Mouse (Mus musculus): ENCODE measurements around the gene Kiss1. TPM values are rescaled to one million over a fixed set of nuclear protein-coding genes. Genes with fewer than 3 reads are reported as not detected.

The Kiss1 gene
- polyA plus RNA-seq, 1 experiment = not detected

DNA sequence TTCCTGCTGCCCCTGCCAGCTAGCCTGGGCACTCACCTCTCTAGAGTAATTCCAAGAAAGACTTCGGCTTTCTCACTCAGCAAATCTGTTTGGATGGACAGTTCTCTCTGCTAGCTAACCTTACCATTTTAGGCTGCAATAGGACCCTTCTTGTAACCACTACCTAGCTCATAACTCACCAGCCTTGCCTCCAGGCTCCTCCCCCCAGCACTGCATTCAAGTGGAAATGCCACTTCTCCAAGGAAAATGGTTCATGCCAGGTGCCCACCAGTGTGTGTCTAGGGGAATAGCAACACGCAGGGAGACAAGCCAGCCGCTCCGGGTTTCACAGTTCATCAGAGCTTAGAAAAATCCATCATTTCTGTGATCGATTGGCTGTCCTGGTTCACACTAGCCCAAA is 55.9 kb downstream of the Kiss1 start:
- TF ChIP-seq CEBPB (IDR thresholded peaks at IDR 0.05; ENCODE audit: low read depth) (no peak), MYOG (IDR thresholded peaks at IDR 0.05; ENCODE audit: control insufficient read depth, extremely low read depth, insufficient read length) (no peak), CTCF (IDR thresholded peaks at IDR 0.05; ENCODE audit: control insufficient read depth, insufficient read depth, insufficient read length) (no peak), FOSL1 (IDR thresholded peaks at IDR 0.05; ENCODE audit: insufficient read depth, low read length, poor library complexity, severe bottlenecking) (no peak), USF1 (IDR thresholded peaks at IDR 0.05; ENCODE audit: low read depth) (no peak), MYOD1 (IDR thresholded peaks at IDR 0.05; ENCODE audit: control insufficient read depth, insufficient read length, low read depth) (no peak), MAX (IDR thresholded peaks at IDR 0.05) (no peak)
- H3K79me3 ChIP-seq (ENCODE audit: low read depth) = no peaks in the 10 kb centered on the region
- no peak overlapping the region for H3K4me3 ChIP-seq (ENCODE audit: insufficient read depth, poor library complexity, severe bottlenecking)
- H3ac ChIP-seq (ENCODE audit: control insufficient read depth, insufficient read length, low read depth) = no peak overlapping the region
- H3K27me3 ChIP-seq (ENCODE audit: control insufficient read depth, insufficient read depth, insufficient read length) = peaks cover 52% of the 10 kb centered on the region
- no peaks in the 10 kb centered on the region for H3K79me2 ChIP-seq (ENCODE audit: control insufficient read depth, insufficient read depth)
- H3K36me3 ChIP-seq (ENCODE audit: control insufficient read depth, insufficient read depth) = no peaks in the 10 kb centered on the region

Other genes starting within 250 kb of the Kiss1 start
- 28.0 TPM for gene Ppp1r15b, start 190.7 kb upstream of the Kiss1 start, polyA plus RNA-seq (2012; fragmentation: generic; extraction: Trizol)
- 0.15 TPM for gene Plekha6, start 157.7 kb upstream of the Kiss1 start, polyA plus RNA-seq (2012; fragmentation: generic; extraction: Trizol)
- gene Golt1a, start 12.1 kb upstream of the Kiss1 start, polyA plus RNA-seq (2012; fragmentation: generic; extraction: Trizol) = not detected
- not detected for gene Ren1, start 28.6 kb downstream of the Kiss1 start, polyA plus RNA-seq (2012; fragmentation: generic; extraction: Trizol)
- gene Etnk2, start 41.7 kb downstream of the Kiss1 start, polyA plus RNA-seq (2012; fragmentation: generic; extraction: Trizol) = not detected
- 0.26 TPM for gene Sox13, start 102.5 kb downstream of the Kiss1 start, polyA plus RNA-seq (2012; fragmentation: generic; extraction: Trizol)

All from C2C12 (cell line).